8 mouse cellular contexts compared by ENCODE assay signal in genomic region chr4:58079631-58080030, GRCm38 (mm10).
DNase-seq lines count a peak whose midpoint lies in the region; ATAC-seq lines count a peak whose summit lies in the region.

No protein-coding gene starts in this region.

- 9% methylated on average over 10 of the region's 10 CpGs for WGBS in forebrain, embryonic 14.5 days
- WGBS in limb, embryonic 10.5 days = 33% methylated on average over 10 of the region's 10 CpGs

- H3K27ac ChIP-seq in forebrain, embryonic 14.5 days (ENCODE audit: low read depth, low read length) = no peak overlapping the region
- H3K27ac ChIP-seq in limb, embryonic 10.5 days = no peak overlapping the region

- H3K4me1 ChIP-seq in forebrain, embryonic 14.5 days (ENCODE audit: control insufficient read depth, insufficient read depth, low read length) = no peaks in the 10 kb centered on the region
- H3K4me1 ChIP-seq in limb, embryonic 10.5 days = peaks cover 7% of the 10 kb centered on the region; the same call in 1 of the 2 replicates

- H3K36me3 ChIP-seq in forebrain, embryonic 14.5 days (ENCODE audit: control insufficient read depth, insufficient read depth, low read length) = no peaks in the 10 kb centered on the region
- no peaks in the 10 kb centered on the region for H3K36me3 ChIP-seq in limb, embryonic 10.5 days

- ATAC-seq in forebrain, embryonic 14.5 days = peak; percentile 71; the same call in 1 of the 2 replicates
- ATAC-seq in inflammation-experienced regulatory T-cells, adult 6 months = peak; percentile 54
- no peak for ATAC-seq in erythroblast, adult 5-6 weeks (replicated peaks; ENCODE audit: low FRiP score, poor library complexity, severe bottlenecking)

- no peaks in the 10 kb centered on the region for H3K9me3 ChIP-seq in forebrain, embryonic 14.5 days (replicated peaks; ENCODE audit: control insufficient read depth, low read length)
- H3K9me3 ChIP-seq in limb, embryonic 10.5 days (replicated peaks) = no peaks in the 10 kb centered on the region

- H3K9ac ChIP-seq in forebrain, embryonic 14.5 days (ENCODE audit: low read length) = 0 out of 2 replicates have a peak overlapping the region, but pooled peaks have one; percentile 18

- peak overlapping the region; percentile 4; the same call in 1 of the 2 replicates for H3K4me3 ChIP-seq in forebrain, embryonic 14.5 days (ENCODE audit: low read depth, low read length)
- H3K4me3 ChIP-seq in limb, embryonic 10.5 days = no peak overlapping the region

- peak overlapping the region; percentile 43 for H3K4me2 ChIP-seq in forebrain, embryonic 14.5 days (ENCODE audit: low read length)

- peak; percentile 38 to 44 for DNase-seq in urinary bladder, postnatal 36 days (ENCODE audit: low spot score in 2 of 2)
- DNase-seq in urinary bladder, postnatal 4 days (ENCODE audit: low spot score in 2 of 2) = no peak
- peak; percentile 33 for DNase-seq in cerebellum, adult 11 months
- peak; percentile 79 for DNase-seq in forebrain, embryonic 14.5 days (ENCODE audit: low spot score)
- DNase-seq in limb, embryonic 10.5 days (ENCODE audit: low spot score) = peak; percentile 68
- peak; percentile 18 to 31 for DNase-seq in natural killer cell, adult 2 months (ENCODE audit: low spot score in 2 of 2)

- H3K27me3 ChIP-seq in forebrain, embryonic 14.5 days (replicated peaks; ENCODE audit: control insufficient read depth, insufficient read depth, low read length) = no peaks in the 10 kb centered on the region
- H3K27me3 ChIP-seq in limb, embryonic 10.5 days (ENCODE audit: low read depth, poor library complexity, severe bottlenecking) = no peaks in the 10 kb centered on the region

Comparison
In these comparisons a context has a peak if more than half of its experiments do, and no peak if none do; other contexts are left out.
1. DNase-seq: peak in urinary bladder, postnatal 36 days (2 of 2), cerebellum, adult 11 months (single experiment), forebrain, embryonic 14.5 days (single experiment), limb, embryonic 10.5 days (single experiment) and natural killer cell, adult 2 months (2 of 2); none in urinary bladder, postnatal 4 days (0 of 2).